Mouse (Mus musculus): Measurements from ENCODE around the gene Ctsl. TPM values are rescaled to one million over a fixed set of nuclear protein-coding genes. Genes with fewer than 3 reads are reported as not detected.
A peak's percentile ranks its signal among the peaks of the same experiment; 100 is the strongest.

The Ctsl gene
- polyA plus RNA-seq, 1 experiment = 155 TPM

DNA sequence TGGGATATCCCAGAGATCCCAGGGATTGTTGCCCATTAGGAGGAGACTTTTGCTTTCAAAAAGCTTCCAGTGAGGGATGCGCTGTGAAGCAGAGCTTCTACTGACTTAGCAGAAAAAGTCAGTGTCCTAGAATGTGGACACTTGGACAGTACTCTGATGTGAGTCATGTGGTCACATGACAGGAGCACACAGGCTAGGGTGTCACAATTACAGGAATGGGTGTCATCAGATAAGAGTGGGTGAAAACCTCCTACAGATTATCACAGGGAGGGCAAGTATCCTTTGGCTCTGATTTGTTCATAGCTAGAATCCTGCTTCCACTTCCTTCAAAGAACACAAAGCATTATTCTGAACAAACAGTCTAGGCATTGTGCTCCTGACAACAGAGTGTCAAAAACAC is 27.4 kb upstream of the Ctsl start:
- Histone ChIP-seq H3K4me1 (ENCODE audit: control insufficient read depth, insufficient read depth, insufficient read length, low read length) (no peaks in the 10 kb centered on the region; the same call in 1 of the 2 replicates), H3K4me3 (ENCODE audit: insufficient read depth, low read depth, low read length) (no peak overlapping the region), H3K27ac (replicated peaks; ENCODE audit: low read depth, low read length) (no peak overlapping the region)

- no peaks in the 10 kb centered on the region; the same call in 1 of the 2 replicates for H3K4me1 ChIP-seq (ENCODE audit: control insufficient read depth, insufficient read depth, insufficient read length, low read length)
- H3K27ac ChIP-seq (replicated peaks; ENCODE audit: low read depth, low read length) = no peak overlapping the region
- no peak overlapping the region for H3K4me3 ChIP-seq (ENCODE audit: insufficient read depth, low read depth, low read length)
These were observed 26.3 kb upstream of the Ctsl start for GRCm38 (mm10) chr13:64396979-64397378.

DNA sequence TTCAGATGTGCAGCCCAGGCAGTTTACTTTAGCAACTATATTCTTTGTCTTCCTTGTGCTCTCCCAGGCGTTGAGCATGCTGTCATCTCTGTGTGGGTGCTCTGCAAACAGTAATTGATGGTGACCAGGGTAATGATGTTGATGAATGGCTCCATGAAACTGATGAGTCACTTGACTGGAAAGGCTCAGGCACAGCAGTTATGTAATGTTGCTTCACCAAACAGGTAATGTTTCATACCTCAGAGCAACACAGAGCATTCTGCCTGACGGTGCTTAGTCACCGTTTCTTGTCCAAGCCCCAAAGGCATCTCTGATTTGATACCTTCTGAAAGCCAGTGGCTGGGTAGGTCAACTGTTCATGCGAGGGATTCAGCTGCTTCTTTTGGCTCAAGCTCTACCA is 17.7 kb upstream of the Ctsl start:
- H3K27ac ChIP-seq (replicated peaks; ENCODE audit: low read depth, low read length) = no peak overlapping the region
- no peak overlapping the region for H3K4me3 ChIP-seq (ENCODE audit: insufficient read depth, low read depth, low read length)
- no peaks in the 10 kb centered on the region for H3K4me1 ChIP-seq (ENCODE audit: control insufficient read depth, insufficient read depth, insufficient read length, low read length)

DNA sequence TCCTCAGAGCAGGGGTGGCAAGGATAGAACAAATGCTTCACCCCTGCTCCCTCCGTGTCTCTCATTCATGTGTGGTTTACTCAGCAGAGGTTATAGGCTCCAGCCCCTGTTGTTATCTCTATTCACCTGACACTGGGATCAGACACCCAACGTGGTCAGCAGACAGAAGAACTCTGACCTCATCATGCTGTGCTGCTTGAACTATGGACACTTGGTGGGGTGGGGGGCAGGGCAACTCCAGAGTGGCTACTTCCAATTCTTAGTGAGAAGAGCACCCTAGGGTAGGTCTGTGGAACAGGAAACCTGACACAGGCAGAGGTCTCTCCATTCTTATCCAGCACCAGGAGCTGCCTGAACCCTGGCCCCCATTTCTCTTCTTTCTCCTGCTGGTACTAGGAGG is 15.4 kb upstream of the Ctsl start:
- H3K27ac ChIP-seq (replicated peaks; ENCODE audit: low read depth, low read length) = no peak overlapping the region
- no peaks in the 10 kb centered on the region for H3K4me1 ChIP-seq (ENCODE audit: control insufficient read depth, insufficient read depth, insufficient read length, low read length)
- no peak overlapping the region for H3K4me3 ChIP-seq (ENCODE audit: insufficient read depth, low read depth, low read length)

DNA sequence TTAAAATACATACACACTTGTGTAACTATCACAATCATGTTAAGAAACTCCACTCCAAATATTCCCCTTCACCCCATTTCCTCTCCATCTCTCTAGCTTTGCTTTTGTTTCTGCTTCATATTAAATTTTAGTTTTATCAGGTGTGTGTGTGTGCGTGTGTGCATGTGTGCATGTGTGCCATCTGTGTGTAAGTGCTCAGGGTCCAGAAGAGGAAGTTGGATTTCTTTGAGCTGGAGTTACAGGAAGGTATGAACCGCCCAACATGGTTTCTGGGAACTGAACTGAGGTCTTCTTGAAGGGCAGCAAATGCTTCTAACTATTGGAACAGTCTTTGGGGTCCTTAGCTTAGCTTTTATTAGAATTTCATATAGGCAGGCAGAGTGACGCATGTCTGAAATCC is 14.2 kb upstream of the Ctsl start:
- no peak overlapping the region for H3K4me3 ChIP-seq (ENCODE audit: insufficient read depth, low read depth, low read length)
- no peak overlapping the region for H3K27ac ChIP-seq (replicated peaks; ENCODE audit: low read depth, low read length)
- no peaks in the 10 kb centered on the region for H3K4me1 ChIP-seq (ENCODE audit: control insufficient read depth, insufficient read depth, insufficient read length, low read length)

GRCm38 (mm10) chr13:64380251-64380650 is 9.6 kb upstream of the Ctsl start:
- Histone ChIP-seq H3K4me3 (ENCODE audit: insufficient read depth, low read depth, low read length) (no peak overlapping the region), H3K27ac (replicated peaks; ENCODE audit: low read depth, low read length) (no peak overlapping the region), H3K4me1 (ENCODE audit: control insufficient read depth, insufficient read depth, insufficient read length, low read length) (no peaks in the 10 kb centered on the region)

DNA sequence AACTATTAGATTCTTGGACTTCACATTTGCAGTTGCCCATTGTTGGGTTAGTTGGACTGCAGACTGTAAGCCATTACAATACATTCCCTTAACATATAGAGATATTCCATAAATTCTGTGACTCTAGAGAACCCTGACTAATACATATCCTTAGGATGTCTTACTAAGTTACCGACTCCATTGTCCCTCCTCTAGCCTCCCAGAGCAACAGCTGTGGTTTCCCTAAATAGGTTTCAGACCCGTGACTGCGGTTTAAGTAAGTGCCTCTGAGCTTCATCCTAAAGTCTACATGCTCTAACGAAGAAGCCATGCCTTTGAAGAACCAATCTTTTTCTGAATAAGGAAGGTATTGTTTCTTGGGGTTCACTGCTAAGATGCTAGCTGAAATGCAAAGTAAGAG is 7.9 kb upstream of the Ctsl start:
- Histone ChIP-seq H3K4me1 (ENCODE audit: control insufficient read depth, insufficient read depth, insufficient read length, low read length) (no peaks in the 10 kb centered on the region), H3K4me3 (ENCODE audit: insufficient read depth, low read depth, low read length) (no peak overlapping the region), H3K27ac (replicated peaks; ENCODE audit: low read depth, low read length) (no peak overlapping the region)

DNA sequence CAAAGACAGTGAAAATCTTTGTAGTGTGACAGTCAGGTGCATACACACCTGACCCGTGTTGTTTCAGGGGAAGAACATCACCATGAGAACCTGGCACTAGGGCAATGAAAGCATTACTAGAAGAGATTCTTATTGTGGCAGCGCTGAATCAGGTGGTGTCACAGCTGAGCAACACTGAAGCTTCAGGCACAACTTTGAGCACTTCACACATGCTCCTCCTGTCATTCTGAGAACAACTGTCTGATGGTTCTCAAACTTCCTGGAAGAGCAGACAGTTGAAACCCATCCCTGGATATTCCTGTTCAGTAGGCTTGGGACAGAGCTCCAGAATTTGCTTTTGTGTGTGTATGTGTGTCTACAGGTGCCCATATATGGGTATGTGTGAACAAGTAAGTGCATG is 5.8 kb upstream of the Ctsl start:
- H3K27ac ChIP-seq (replicated peaks; ENCODE audit: low read depth, low read length) = no peak overlapping the region
- H3K4me3 ChIP-seq (ENCODE audit: insufficient read depth, low read depth, low read length) = no peak overlapping the region
- no peaks in the 10 kb centered on the region for H3K4me1 ChIP-seq (ENCODE audit: control insufficient read depth, insufficient read depth, insufficient read length, low read length)

GRCm38 (mm10) chr13:64375160-64375559 is 4.5 kb upstream of the Ctsl start:
- Histone ChIP-seq H3K4me3 (ENCODE audit: insufficient read depth, low read depth, low read length) (no peak overlapping the region), H3K4me1 (ENCODE audit: control insufficient read depth, insufficient read depth, insufficient read length, low read length) (no peaks in the 10 kb centered on the region), H3K27ac (replicated peaks; ENCODE audit: low read depth, low read length) (no peak overlapping the region)

DNA sequence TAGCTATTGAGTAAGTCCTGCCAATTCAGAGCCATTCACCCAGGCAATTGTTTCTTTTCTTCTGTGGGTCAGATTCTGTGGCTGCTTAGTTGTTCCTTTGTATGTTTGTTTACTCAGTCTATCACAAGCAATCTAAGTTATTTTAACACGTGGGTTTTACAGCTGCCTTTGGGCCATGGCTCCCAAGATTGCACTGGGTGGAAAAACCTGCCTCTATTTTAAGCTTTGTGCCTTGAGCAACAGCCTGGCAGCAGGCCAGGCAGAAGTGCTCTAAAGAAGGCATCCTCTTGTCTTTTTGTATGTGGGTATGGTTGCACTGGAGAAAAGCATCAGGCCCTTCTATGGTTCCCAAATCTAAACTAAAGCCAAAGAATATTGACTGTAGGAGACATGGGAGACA is 3.0 kb upstream of the Ctsl start:
- H3K4me3 ChIP-seq (ENCODE audit: insufficient read depth, low read depth, low read length) = no peak overlapping the region
- no peak overlapping the region for H3K27ac ChIP-seq (replicated peaks; ENCODE audit: low read depth, low read length)

GRCm38 (mm10) chr13:64369805-64370172 is 901 bp downstream of the Ctsl start:
- Histone ChIP-seq H3K4me3 (ENCODE audit: insufficient read depth, low read depth, low read length) (peak overlapping the region; percentile 95), H3K4me1 (ENCODE audit: control insufficient read depth, insufficient read depth, insufficient read length, low read length) (peaks cover 3% of the 10 kb centered on the region; the same call in 1 of the 2 replicates), H3K27ac (replicated peaks; ENCODE audit: low read depth, low read length) (peak overlapping the region; percentile 57)

More for the DNA sequence above, 3.0 kb upstream of the Ctsl start:
- H3K4me1 ChIP-seq (ENCODE audit: control insufficient read depth, insufficient read depth, insufficient read length, low read length) = peaks cover 3% of the 10 kb centered on the region; the same call in 1 of the 2 replicates

GRCm38 (mm10) chr13:64368596-64368995 is 2.1 kb downstream of the Ctsl start:
- H3K27ac ChIP-seq (replicated peaks; ENCODE audit: low read depth, low read length) = no peak overlapping the region
- H3K4me1 ChIP-seq (ENCODE audit: control insufficient read depth, insufficient read depth, insufficient read length, low read length) = peaks cover 3% of the 10 kb centered on the region; the same call in 1 of the 2 replicates
- peak overlapping the region; percentile 95 for H3K4me3 ChIP-seq (ENCODE audit: insufficient read depth, low read depth, low read length)

DNA sequence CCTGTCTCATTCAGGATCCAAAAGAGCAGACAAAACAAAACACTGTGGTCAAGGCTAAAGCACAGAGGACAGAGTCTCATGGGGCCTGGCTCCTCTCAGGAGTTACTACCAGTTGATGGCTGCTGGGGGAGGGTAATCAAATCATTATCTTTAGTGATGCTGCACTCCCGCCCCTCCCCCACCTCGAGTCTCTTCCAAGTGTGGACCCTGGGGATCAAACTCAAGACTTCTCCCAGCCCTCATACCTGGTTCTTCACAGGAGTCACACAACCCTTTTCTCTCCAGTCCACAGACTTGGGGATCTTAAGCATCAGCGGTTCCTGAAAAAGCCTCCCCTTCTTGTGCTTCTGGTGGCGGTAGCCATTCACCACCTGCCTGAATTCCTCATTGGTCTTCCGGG is 3.1 kb downstream of the Ctsl start:
- Histone ChIP-seq H3K27ac (replicated peaks; ENCODE audit: low read depth, low read length) (no peak overlapping the region), H3K4me3 (ENCODE audit: insufficient read depth, low read depth, low read length) (no peak overlapping the region), H3K4me1 (ENCODE audit: control insufficient read depth, insufficient read depth, insufficient read length, low read length) (peaks cover 3% of the 10 kb centered on the region; the same call in 1 of the 2 replicates)

DNA sequence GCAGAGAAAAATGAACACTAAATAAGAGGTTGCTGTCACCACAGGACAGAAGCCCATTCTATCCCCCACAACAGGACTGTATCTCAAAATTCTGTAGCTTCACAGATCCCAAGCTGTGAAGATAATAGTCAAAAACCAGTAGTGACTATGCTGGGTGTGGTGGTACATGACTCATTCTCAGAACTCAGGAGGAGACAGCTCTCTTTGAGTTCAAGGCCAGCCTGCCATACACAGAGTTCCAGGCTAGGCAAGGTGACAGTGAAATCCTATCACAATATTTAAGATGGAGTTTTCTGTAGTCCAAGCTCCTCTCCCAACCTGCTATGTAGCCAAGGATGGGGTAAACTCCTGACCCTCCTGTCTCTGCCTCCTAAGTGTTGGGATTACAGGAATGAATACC is 5.4 kb downstream of the Ctsl start:
- Histone ChIP-seq H3K4me3 (ENCODE audit: insufficient read depth, low read depth, low read length) (no peak overlapping the region), H3K27ac (replicated peaks; ENCODE audit: low read depth, low read length) (no peak overlapping the region), H3K4me1 (ENCODE audit: control insufficient read depth, insufficient read depth, insufficient read length, low read length) (peaks cover 3% of the 10 kb centered on the region; the same call in 1 of the 2 replicates)

GRCm38 (mm10) chr13:64364258-64364657 is 6.4 kb downstream of the Ctsl start:
- H3K4me1 ChIP-seq (ENCODE audit: control insufficient read depth, insufficient read depth, insufficient read length, low read length) = peaks cover 3% of the 10 kb centered on the region; the same call in 1 of the 2 replicates
- H3K4me3 ChIP-seq (ENCODE audit: insufficient read depth, low read depth, low read length) = no peak overlapping the region
- no peak overlapping the region for H3K27ac ChIP-seq (replicated peaks; ENCODE audit: low read depth, low read length)

GRCm38 (mm10) chr13:64362139-64362538 is 8.6 kb downstream of the Ctsl start:
- Histone ChIP-seq H3K4me3 (ENCODE audit: insufficient read depth, low read depth, low read length) (no peak overlapping the region), H3K27ac (replicated peaks; ENCODE audit: low read depth, low read length) (no peak overlapping the region), H3K4me1 (ENCODE audit: control insufficient read depth, insufficient read depth, insufficient read length, low read length) (no peaks in the 10 kb centered on the region)

DNA sequence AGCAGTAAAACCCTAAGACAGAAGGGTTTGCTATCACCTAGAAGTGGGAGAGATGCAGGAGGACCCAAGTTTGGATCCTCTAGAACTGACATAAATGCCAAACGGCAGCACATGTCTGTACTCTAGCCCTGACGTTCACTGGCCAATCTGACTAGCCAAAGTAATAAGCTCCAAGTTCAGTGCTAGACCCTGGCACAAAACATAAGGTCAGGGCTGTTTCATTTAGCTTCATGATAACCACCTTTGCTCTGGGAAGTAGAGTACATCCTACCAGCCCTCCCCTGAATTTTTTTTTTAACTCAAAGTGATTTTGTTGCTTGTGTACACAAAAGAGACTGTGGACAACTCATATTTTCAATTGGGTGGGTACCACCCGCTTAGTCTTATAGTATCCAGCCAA is 9.7 kb downstream of the Ctsl start:
- no peaks in the 10 kb centered on the region for H3K4me1 ChIP-seq (ENCODE audit: control insufficient read depth, insufficient read depth, insufficient read length, low read length)
- no peak overlapping the region for H3K4me3 ChIP-seq (ENCODE audit: insufficient read depth, low read depth, low read length)
- no peak overlapping the region for H3K27ac ChIP-seq (replicated peaks; ENCODE audit: low read depth, low read length)
